Mouse (Mus musculus) lung, postnatal 0 days (tissue): ENCODE measurements around the gene Slain1. TPM values are rescaled to one million over a fixed set of nuclear protein-coding genes. Genes with fewer than 3 reads are reported as not detected.
A peak's percentile ranks its signal among the peaks of the same experiment; 100 is the strongest.
"Not testable (repeated sequence)": the region's sequence is repeated elsewhere in the genome, so short reads cannot be mapped to it uniquely, and the experiment has no call there.

Source experiments
- ATAC-seq: fragments of 200-750 bp; cut with Nextera tagmentation; 2 replicates; pipeline ENCODE4 v1.8.0; 2017; ENCODE audit warnings: moderate library complexity
- DNase-seq: peaks from one replicate; pipeline ENCODE4 v3.0.0-alpha.2; 2016; ENCODE audit warnings: low spot score
- H3K27ac ChIP-seq: fragments of 300-500 bp; sonication (generic); 2 replicates; pipeline ENCODE4 v1.5.1; 2014; ENCODE audit warnings: antibody characterized with exemption, mild to moderate bottlenecking, low read length, mixed read lengths
- H3K27me3 ChIP-seq: fragments of 300-500 bp; sonication (generic); replicated peaks from 2 replicates; pipeline ENCODE4 v1.6.1; 2014; ENCODE audit warnings: low read length, mixed read lengths; ENCODE audit not compliant: insufficient read depth
- H3K36me3 ChIP-seq: fragments of 300-500 bp; sonication (generic); 2 replicates; pipeline ENCODE4 v1.6.1; 2014; ENCODE audit warnings: low read length, mixed read lengths; ENCODE audit not compliant: insufficient read depth
- H3K4me1 ChIP-seq: fragments of 300-500 bp; sonication (generic); 2 replicates; pipeline ENCODE4 v1.6.1; 2014; ENCODE audit warnings: antibody characterized with exemption, low read depth, low read length, mixed read lengths; ENCODE audit not compliant: insufficient read depth
- H3K4me2 ChIP-seq: fragments of 300-500 bp; sonication (generic); replicated peaks from 2 replicates; pipeline ENCODE4 v1.6.1; 2014; ENCODE audit warnings: low read depth, mild to moderate bottlenecking, low read length, moderate library complexity, mixed read lengths
- H3K4me3 ChIP-seq: fragments of 300-500 bp; sonication (generic); 2 replicates; pipeline ENCODE4 v1.5.1; 2014; ENCODE audit warnings: low read depth, low read length
- H3K9ac ChIP-seq: fragments of 300-500 bp; sonication (generic); replicated peaks from 2 replicates; pipeline ENCODE4 v1.6.1; 2014; ENCODE audit warnings: low read depth, mild to moderate bottlenecking
- H3K9me3 ChIP-seq: fragments of 300-500 bp; sonication (generic); 2 replicates; pipeline ENCODE4 v1.6.1; 2016; ENCODE audit warnings: low read length, mixed read lengths
- CTCF ChIP-seq: IDR thresholded peaks from 2 replicates; pipeline ENCODE4 v1.5.1; 2016; ENCODE audit warnings: antibody characterized with exemption, mild to moderate bottlenecking
- EP300 ChIP-seq: IDR thresholded peaks from 2 replicates; pipeline ENCODE4 v1.6.1; 2016; ENCODE audit warnings: antibody characterized with exemption, mild to moderate bottlenecking, control low read depth
- WGBS: fragments of 180-500 bp; shearing (Covaris S2); extraction: QIAGEN DNeasy Blood & Tissue Kit; methylation state at CpG from one replicate; pipeline ENCODE4 v1.1.7; 2014; 5-methylcytosine and 5-hydroxymethylcytosine counted together
- polyA plus RNA-seq: library from polyadenylated mRNA; unstranded; fragments of >200 nt; fragmentation: Nextera tagmentation; extraction: Ambion mirVana; gene quantifications from 2 replicates; pipeline ENCODE4 v1.2.1, GENCODE M21; 2015

The Slain1 gene
- polyA plus RNA-seq, 1 experiment from 2014 or later, result 1.4 TPM

- ATAC-seq (no peak), DNase-seq (no peak)
- Histone ChIP-seq H3K4me3 (no peak overlapping the region), H3K9me3 (no peaks in the 10 kb centered on the region), H3K27ac (no peak overlapping the region), H3K9ac (no peak overlapping the region), H3K4me1 (no peaks in the 10 kb centered on the region), H3K27me3 (no peaks in the 10 kb centered on the region), H3K36me3 (no peaks in the 10 kb centered on the region), H3K4me2 (no peak overlapping the region)
- TF ChIP-seq EP300, result no peak
- peak; percentile 42 for TF ChIP-seq CTCF
- WGBS, result 63% methylated on average over 1 of the region's 1 CpGs
Observed at GRCm38 (mm10) chr14:103732626-103733025, 82.6 kb downstream of the Slain1 start.

- no peak for ATAC-seq
- WGBS, result 73% methylated on average over 7 of the region's 7 CpGs
- H3K4me1 ChIP-seq, result no peaks in the 10 kb centered on the region
- DNase-seq, result no peak
- H3K36me3 ChIP-seq, result no peaks in the 10 kb centered on the region
- H3K4me2 ChIP-seq, result no peak overlapping the region
- H3K27ac ChIP-seq, result no peak overlapping the region
- no peak overlapping the region for H3K9ac ChIP-seq
- H3K4me3 ChIP-seq, result no peak overlapping the region
- no peaks in the 10 kb centered on the region for H3K9me3 ChIP-seq
- no peaks in the 10 kb centered on the region for H3K27me3 ChIP-seq
- TF ChIP-seq CTCF (no peak), EP300 (no peak)
Observed at GRCm38 (mm10) chr14:103741216-103741615, 91.2 kb downstream of the Slain1 start.

GRCm38 (mm10) chr14:103742150-103742549 is 92.1 kb downstream of the Slain1 start:
- 51% methylated on average over 8 of the region's 8 CpGs for WGBS
- Histone ChIP-seq H3K4me1 (no peaks in the 10 kb centered on the region), H3K4me3 (no peak overlapping the region)

GRCm38 (mm10) chr14:103747345-103747744 is 97.3 kb downstream of the Slain1 start:
- H3K36me3 ChIP-seq, result no peaks in the 10 kb centered on the region
- WGBS, result 33% methylated on average over 6 of the region's 6 CpGs
- TF ChIP-seq EP300, result no peak
- TF ChIP-seq CTCF, result no peak
- DNase-seq (no peak), ATAC-seq (no peak)
- H3K4me3 ChIP-seq, result no peak overlapping the region
- no peaks in the 10 kb centered on the region for H3K4me1 ChIP-seq
- no peak overlapping the region for H3K4me2 ChIP-seq
- no peak overlapping the region for H3K9ac ChIP-seq
- H3K27ac ChIP-seq, result no peak overlapping the region
- H3K27me3 ChIP-seq, result no peaks in the 10 kb centered on the region
- no peaks in the 10 kb centered on the region for H3K9me3 ChIP-seq

More at GRCm38 (mm10) chr14:103742150-103742549, 92.1 kb downstream of the Slain1 start:
- H3K27ac ChIP-seq, result no peak overlapping the region
- no peaks in the 10 kb centered on the region for H3K36me3 ChIP-seq
- no peaks in the 10 kb centered on the region for H3K27me3 ChIP-seq
- ATAC-seq, result peak; percentile 86
- no peaks in the 10 kb centered on the region for H3K9me3 ChIP-seq
- no peak overlapping the region for H3K4me2 ChIP-seq
- TF ChIP-seq CTCF, result no peak
- peak; percentile 99 for TF ChIP-seq EP300
- no peak overlapping the region for H3K9ac ChIP-seq
- peak; percentile 53 for DNase-seq

- not testable (repeated sequence) for H3K27me3 ChIP-seq, ATAC-seq, H3K9ac ChIP-seq, DNase-seq, H3K27ac ChIP-seq, H3K9me3 ChIP-seq, H3K36me3 ChIP-seq, H3K4me1 ChIP-seq, H3K4me3 ChIP-seq, H3K4me2 ChIP-seq
- WGBS, result 81% methylated on average over 4 of the region's 4 CpGs
Observed at GRCm38 (mm10) chr14:103750638-103751037, 100.6 kb downstream of the Slain1 start.

GRCm38 (mm10) chr14:103751384-103751783 is 101.4 kb downstream of the Slain1 start:
- Histone ChIP-seq H3K4me3 (no peak overlapping the region), H3K9ac (no peak overlapping the region), H3K27me3 (no peaks in the 10 kb centered on the region), H3K27ac (no peak overlapping the region), H3K4me1 (no peaks in the 10 kb centered on the region), H3K36me3 (no peaks in the 10 kb centered on the region), H3K4me2 (no peak overlapping the region), H3K9me3 (no peaks in the 10 kb centered on the region)
- ATAC-seq, result no peak
- no peak for DNase-seq
- TF ChIP-seq CTCF, result no peak
- TF ChIP-seq EP300, result no peak

- 93% methylated on average over 7 of the region's 7 CpGs for WGBS
- TF ChIP-seq CTCF (no peak), EP300 (no peak)
- no peaks in the 10 kb centered on the region for H3K9me3 ChIP-seq
- H3K4me2 ChIP-seq, result no peak overlapping the region
- DNase-seq (no peak), ATAC-seq (no peak)
- H3K27ac ChIP-seq, result no peak overlapping the region
- no peak overlapping the region for H3K4me3 ChIP-seq
- H3K9ac ChIP-seq, result no peak overlapping the region
- no peaks in the 10 kb centered on the region for H3K4me1 ChIP-seq
- H3K27me3 ChIP-seq, result no peaks in the 10 kb centered on the region
- no peaks in the 10 kb centered on the region for H3K36me3 ChIP-seq
Observed at GRCm38 (mm10) chr14:103752773-103753172, 102.7 kb downstream of the Slain1 start.
